Mouse (Mus musculus) neural tube, embryonic 11.5 days (tissue): ENCODE data around the gene Art2b. TPM values are rescaled to one million over a fixed set of nuclear protein-coding genes. Genes with fewer than 3 reads are reported as not detected.

Source experiments
- ATAC-seq: fragments of 200-750 bp; cut with Nextera tagmentation; 2 replicates; pipeline ENCODE4 v1.8.0; 2017; ENCODE audit warnings: moderate number of reproducible peaks, mild to moderate bottlenecking, moderate TSS enrichment, moderate library complexity; ENCODE audit not compliant: insufficient read depth, low FRiP score, low TSS enrichment
- DNase-seq: peaks from one replicate; pipeline ENCODE4 v3.0.0-alpha.2; 2015; ENCODE audit warnings: low spot score
- H3K27ac ChIP-seq: fragments of 300-500 bp; sonication (generic); 2 replicates; pipeline ENCODE4 v1.5.1; 2014; ENCODE audit warnings: low read depth, mild to moderate bottlenecking, low read length
- H3K27me3 ChIP-seq: fragments of 300-500 bp; sonication (generic); 2 replicates; pipeline ENCODE4 v1.6.1; 2014; ENCODE audit warnings: mild to moderate bottlenecking, low read length, mixed read lengths; ENCODE audit not compliant: control insufficient read depth, insufficient read depth
- H3K36me3 ChIP-seq: fragments of 300-500 bp; sonication (generic); 2 replicates; pipeline ENCODE4 v1.6.1; 2014; ENCODE audit warnings: mild to moderate bottlenecking, low read length, moderate library complexity, mixed read lengths; ENCODE audit not compliant: control insufficient read depth, insufficient read depth
- H3K4me1 ChIP-seq: fragments of 300-500 bp; sonication (generic); 2 replicates; pipeline ENCODE4 v1.6.1; 2014; ENCODE audit warnings: low read length, mixed read lengths; ENCODE audit not compliant: control insufficient read depth, insufficient read depth
- H3K4me2 ChIP-seq: fragments of 300-500 bp; sonication (generic); 2 replicates; pipeline ENCODE4 v1.6.1; 2014; ENCODE audit warnings: low read depth, mild to moderate bottlenecking, moderate library complexity
- H3K4me3 ChIP-seq: fragments of 300-500 bp; sonication (generic); 2 replicates; pipeline ENCODE4 v1.5.1; 2014; ENCODE audit warnings: low read depth, low read length
- H3K9ac ChIP-seq: fragments of 300-500 bp; sonication (generic); 2 replicates; pipeline ENCODE4 v1.6.1; 2014; ENCODE audit warnings: mild to moderate bottlenecking, low read length
- H3K9me3 ChIP-seq: fragments of 300-500 bp; sonication (generic); 2 replicates; pipeline ENCODE4 v1.6.1; 2016; ENCODE audit warnings: low read length; ENCODE audit not compliant: control insufficient read depth
- WGBS: fragments of 180-500 bp; shearing (Covaris S2); extraction: QIAGEN DNeasy Blood & Tissue Kit; methylation state at CpG from one replicate; pipeline ENCODE4 v1.1.7; 2014; 5-methylcytosine and 5-hydroxymethylcytosine counted together
- polyA plus RNA-seq: library from polyadenylated mRNA; unstranded; fragments of >200 nt; fragmentation: Nextera tagmentation; extraction: Ambion mirVana; gene quantifications from 2 replicates; pipeline ENCODE4 v1.2.1, GENCODE M21; 2014

Art2b gene
- polyA plus RNA-seq, 1 experiment from 2014 or later = not detected

DNA sequence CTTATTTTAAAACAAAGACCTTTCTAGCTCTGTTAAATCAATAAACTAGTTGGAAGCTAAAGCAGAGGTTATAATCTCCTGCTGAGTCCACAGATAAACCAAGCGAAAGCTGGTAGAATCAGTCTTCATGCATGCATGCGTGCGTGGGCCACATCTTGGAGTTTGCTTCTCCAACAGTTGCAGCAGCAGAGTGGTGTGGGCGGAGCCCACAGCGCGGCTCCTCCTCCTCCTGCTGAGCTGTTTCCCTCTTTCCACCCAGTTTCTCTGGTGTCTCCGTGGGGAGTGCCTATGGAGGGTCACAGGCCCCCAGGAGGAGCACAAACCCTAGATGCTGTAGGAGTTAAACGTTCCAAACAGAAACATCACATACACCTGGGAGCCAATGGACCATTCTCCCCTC, 47.9 kb downstream of the Art2b start:
- Histone ChIP-seq H3K4me2 (no peak overlapping the region), H3K4me1 (no peaks in the 10 kb centered on the region), H3K4me3 (no peak overlapping the region), H3K27ac (no peak overlapping the region), H3K27me3 (no peaks in the 10 kb centered on the region), H3K36me3 (no peaks in the 10 kb centered on the region), H3K9me3 (no peaks in the 10 kb centered on the region), H3K9ac (no peak overlapping the region)
- WGBS = 52% methylated on average over 8 of the region's 8 CpGs
- ATAC-seq = no peak
- no peak for DNase-seq

DNA sequence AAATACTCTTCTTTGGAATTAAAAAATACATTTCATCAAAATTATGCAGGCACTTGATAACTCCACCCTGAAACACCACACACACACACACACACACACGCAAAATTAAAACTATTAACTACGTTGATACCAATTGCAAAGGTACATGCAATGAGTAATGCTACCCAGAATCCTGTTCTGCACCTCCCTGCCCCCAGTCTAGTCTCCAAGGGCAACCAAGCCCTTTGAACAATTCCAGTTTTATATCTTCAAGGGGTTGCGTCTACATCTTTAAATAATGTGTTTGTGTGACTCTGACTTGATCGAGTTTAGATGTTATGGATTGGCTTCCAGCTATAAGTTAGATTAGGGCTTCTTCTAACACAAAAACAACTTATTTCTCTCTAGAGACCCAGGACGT, 49.9 kb downstream of the Art2b start:
- Histone ChIP-seq H3K9me3 (no peaks in the 10 kb centered on the region), H3K4me1 (no peaks in the 10 kb centered on the region), H3K4me3 (no peak overlapping the region), H3K36me3 (no peaks in the 10 kb centered on the region), H3K4me2 (no peak overlapping the region), H3K9ac (no peak overlapping the region), H3K27ac (no peak overlapping the region), H3K27me3 (no peaks in the 10 kb centered on the region)
- ATAC-seq (no peak), DNase-seq (no peak)
- 82% methylated on average over 5 of the region's 5 CpGs for WGBS

- 71% methylated on average over 10 of the region's 10 CpGs for WGBS
Measured at GRCm38 (mm10) chr7:101535102-101535501, 50.3 kb downstream of the Art2b start.

GRCm38 (mm10) chr7:101534428-101534827, 51.0 kb downstream of the Art2b start:
- Histone ChIP-seq H3K4me3 (no peak overlapping the region), H3K9me3 (no peaks in the 10 kb centered on the region), H3K4me2 (no peak overlapping the region), H3K9ac (no peak overlapping the region), H3K4me1 (no peaks in the 10 kb centered on the region), H3K27me3 (no peaks in the 10 kb centered on the region), H3K36me3 (no peaks in the 10 kb centered on the region), H3K27ac (no peak overlapping the region)
- no peak for DNase-seq
- WGBS = 23% methylated on average over 5 of the region's 5 CpGs
- no peak for ATAC-seq

More at GRCm38 (mm10) chr7:101535102-101535501, 50.3 kb downstream of the Art2b start:
- Histone ChIP-seq H3K4me2 (no peak overlapping the region), H3K4me1 (no peaks in the 10 kb centered on the region), H3K9ac (no peak overlapping the region), H3K9me3 (no peaks in the 10 kb centered on the region), H3K27me3 (no peaks in the 10 kb centered on the region), H3K27ac (no peak overlapping the region), H3K4me3 (no peak overlapping the region), H3K36me3 (no peaks in the 10 kb centered on the region)
- ATAC-seq = no peak
- DNase-seq = no peak

Other genes with a start within 250 kb of the Art2b start
- gene Arap1, start 237.5 kb downstream of the Art2b start, polyA plus RNA-seq = 11.2 and 12.3 TPM in 2 replicates
- gene Gm45837, start 174.7 kb downstream of the Art2b start, polyA plus RNA-seq = not detected in 2 replicates
- gene Pde2a, start 163.9 kb downstream of the Art2b start, polyA plus RNA-seq = 23.2 and 26.2 TPM in 2 replicates
- gene Clpb, start 78.0 kb upstream of the Art2b start, polyA plus RNA-seq = 37.1 and 41.4 TPM in 2 replicates
- 1.3 and 1.9 TPM in 2 replicates for gene Phox2a, start 232.7 kb upstream of the Art2b start, polyA plus RNA-seq